Mouse (Mus musculus): ENCODE measurements around the gene Ahcyl2. TPM values are rescaled to one million over a fixed set of nuclear protein-coding genes. Genes with fewer than 3 reads are reported as not detected.
"Not testable (repeated sequence)": the region's sequence is repeated elsewhere in the genome, so short reads cannot be mapped to it uniquely, and the experiment has no call there.

The Ahcyl2 gene
- polyA plus RNA-seq, 1 experiment, result 37.2 TPM

GRCm38 (mm10) chr6:29812651-29813050, 44.8 kb downstream of the Ahcyl2 start:
- TF ChIP-seq EP300 (IDR thresholded peaks at IDR 0.05; ENCODE audit: insufficient read depth, low read depth, low read length) (no peak), POLR2A (IDR thresholded peaks at IDR 0.05; ENCODE audit: insufficient read depth, low read length) (no peak), CTCF (IDR thresholded peaks at IDR 0.05; ENCODE audit: low read depth, low read length) (no peak)
- no peaks in the 10 kb centered on the region for H3K9me3 ChIP-seq (replicated peaks; ENCODE audit: control insufficient read depth, insufficient read depth, low read length, poor library complexity, severe bottlenecking)
- no peak overlapping the region for H3K4me3 ChIP-seq (ENCODE audit: low read depth, low read length)
- no peaks in the 10 kb centered on the region for H3K36me3 ChIP-seq (ENCODE audit: control insufficient read depth, insufficient read depth, low read length, poor library complexity, severe bottlenecking)
- peaks cover 1% of the 10 kb centered on the region for H3K4me1 ChIP-seq (ENCODE audit: control insufficient read depth, insufficient read depth, low read length)
- no peak overlapping the region for H3K27ac ChIP-seq (ENCODE audit: insufficient read depth, low read length)
- H3K27me3 ChIP-seq (ENCODE audit: control insufficient read depth, insufficient read depth, low read length, poor library complexity, severe bottlenecking), result no peaks in the 10 kb centered on the region
- H3K9ac ChIP-seq (ENCODE audit: low read depth, poor library complexity, severe bottlenecking), result no peak overlapping the region

- Histone ChIP-seq H3K27ac (ENCODE audit: insufficient read depth, low read length) (no peak overlapping the region), H3K36me3 (ENCODE audit: control insufficient read depth, insufficient read depth, low read length, poor library complexity, severe bottlenecking) (no peaks in the 10 kb centered on the region), H3K4me1 (ENCODE audit: control insufficient read depth, insufficient read depth, low read length) (peaks cover 1% of the 10 kb centered on the region), H3K9ac (ENCODE audit: low read depth, poor library complexity, severe bottlenecking) (no peak overlapping the region), H3K27me3 (ENCODE audit: control insufficient read depth, insufficient read depth, low read length, poor library complexity, severe bottlenecking) (no peaks in the 10 kb centered on the region), H3K9me3 (replicated peaks; ENCODE audit: control insufficient read depth, insufficient read depth, low read length, poor library complexity, severe bottlenecking) (no peaks in the 10 kb centered on the region), H3K4me3 (ENCODE audit: low read depth, low read length) (no peak overlapping the region)
- TF ChIP-seq EP300 (IDR thresholded peaks at IDR 0.05; ENCODE audit: insufficient read depth, low read depth, low read length), result no peak
- no peak for TF ChIP-seq CTCF (IDR thresholded peaks at IDR 0.05; ENCODE audit: low read depth, low read length)
- no peak for TF ChIP-seq POLR2A (IDR thresholded peaks at IDR 0.05; ENCODE audit: insufficient read depth, low read length)
These were observed 46.8 kb downstream of the Ahcyl2 start for GRCm38 (mm10) chr6:29814616-29815015.

DNA sequence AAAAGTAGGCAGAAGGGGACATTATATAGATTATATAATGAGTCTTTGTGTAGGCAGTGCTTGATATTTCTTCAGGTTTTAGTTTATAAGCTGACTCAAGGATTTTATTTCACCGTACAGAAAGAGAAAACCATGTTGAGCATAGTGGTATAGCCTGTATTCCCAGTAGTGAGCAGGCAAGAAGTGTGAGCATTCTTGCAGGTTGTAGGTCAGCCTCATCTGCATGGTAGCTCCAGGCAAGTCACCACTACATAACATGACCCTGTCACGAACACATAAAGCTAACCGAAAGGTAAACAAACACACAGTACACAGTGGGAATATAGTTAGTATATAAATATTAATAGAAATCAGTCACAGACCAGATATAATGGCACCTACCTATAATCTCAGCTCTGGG, 47.2 kb downstream of the Ahcyl2 start:
- no peaks in the 10 kb centered on the region for H3K27me3 ChIP-seq (ENCODE audit: control insufficient read depth, insufficient read depth, low read length, poor library complexity, severe bottlenecking)
- no peak overlapping the region for H3K27ac ChIP-seq (ENCODE audit: insufficient read depth, low read length)
- TF ChIP-seq CTCF (IDR thresholded peaks at IDR 0.05; ENCODE audit: low read depth, low read length) (no peak), POLR2A (IDR thresholded peaks at IDR 0.05; ENCODE audit: insufficient read depth, low read length) (no peak), EP300 (IDR thresholded peaks at IDR 0.05; ENCODE audit: insufficient read depth, low read depth, low read length) (no peak)
- no peak overlapping the region for H3K9ac ChIP-seq (ENCODE audit: low read depth, poor library complexity, severe bottlenecking)
- no peak overlapping the region for H3K4me3 ChIP-seq (ENCODE audit: low read depth, low read length)
- H3K36me3 ChIP-seq (ENCODE audit: control insufficient read depth, insufficient read depth, low read length, poor library complexity, severe bottlenecking), result no peaks in the 10 kb centered on the region
- no peaks in the 10 kb centered on the region for H3K9me3 ChIP-seq (replicated peaks; ENCODE audit: control insufficient read depth, insufficient read depth, low read length, poor library complexity, severe bottlenecking)
- peaks cover 1% of the 10 kb centered on the region for H3K4me1 ChIP-seq (ENCODE audit: control insufficient read depth, insufficient read depth, low read length)

DNA sequence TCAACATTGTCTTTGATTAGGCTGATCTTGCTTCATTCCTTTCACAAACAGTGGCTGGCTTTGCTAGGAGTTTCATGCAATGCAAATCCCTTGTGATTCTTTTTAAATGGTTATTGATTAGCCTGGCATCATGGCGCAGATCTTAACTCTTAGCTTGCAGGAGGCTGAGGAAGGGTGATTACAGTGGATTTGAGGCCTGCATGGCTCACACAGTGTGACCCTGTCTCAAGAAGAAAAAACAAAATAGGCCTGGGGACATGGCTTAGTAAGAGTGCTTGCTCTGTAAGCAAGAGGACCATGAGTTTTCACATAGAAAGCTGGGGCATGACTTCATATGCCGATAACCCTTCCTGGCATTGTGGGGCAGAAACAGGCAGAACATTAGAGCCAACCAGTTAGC, 47.8 kb downstream of the Ahcyl2 start:
- Histone ChIP-seq H3K9me3 (replicated peaks; ENCODE audit: control insufficient read depth, insufficient read depth, low read length, poor library complexity, severe bottlenecking) (no peaks in the 10 kb centered on the region), H3K4me3 (ENCODE audit: low read depth, low read length) (no peak overlapping the region), H3K27me3 (ENCODE audit: control insufficient read depth, insufficient read depth, low read length, poor library complexity, severe bottlenecking) (no peaks in the 10 kb centered on the region), H3K9ac (ENCODE audit: low read depth, poor library complexity, severe bottlenecking) (no peak overlapping the region), H3K36me3 (ENCODE audit: control insufficient read depth, insufficient read depth, low read length, poor library complexity, severe bottlenecking) (peaks cover 3% of the 10 kb centered on the region), H3K4me1 (ENCODE audit: control insufficient read depth, insufficient read depth, low read length) (peaks cover 1% of the 10 kb centered on the region), H3K27ac (ENCODE audit: insufficient read depth, low read length) (no peak overlapping the region)
- TF ChIP-seq EP300 (IDR thresholded peaks at IDR 0.05; ENCODE audit: insufficient read depth, low read depth, low read length) (no peak), CTCF (IDR thresholded peaks at IDR 0.05; ENCODE audit: low read depth, low read length) (no peak), POLR2A (IDR thresholded peaks at IDR 0.05; ENCODE audit: insufficient read depth, low read length) (no peak)

DNA sequence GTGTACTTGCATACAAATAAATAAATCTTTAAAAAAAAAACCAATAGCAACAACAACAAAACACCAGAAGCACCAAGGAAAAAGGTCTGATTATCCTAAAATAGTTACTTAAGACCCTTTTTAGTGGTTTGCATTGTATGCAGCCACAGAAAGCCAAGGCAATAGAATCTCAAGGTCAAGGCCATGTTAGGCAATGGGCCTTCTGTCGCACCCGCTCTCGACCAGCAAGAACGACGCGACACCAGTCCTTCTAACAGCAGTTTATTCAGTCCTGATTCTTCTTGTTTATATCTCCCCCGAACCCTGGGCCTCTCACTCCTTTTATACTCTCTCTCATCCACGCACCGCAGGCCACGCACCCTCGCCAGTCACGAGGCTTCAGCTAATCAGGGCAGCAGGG, 48.6 kb downstream of the Ahcyl2 start:
- not testable (repeated sequence) for H3K36me3 ChIP-seq (ENCODE audit: control insufficient read depth, insufficient read depth, low read length, poor library complexity, severe bottlenecking); H3K9me3 ChIP-seq (replicated peaks; ENCODE audit: control insufficient read depth, insufficient read depth, low read length, poor library complexity, severe bottlenecking); H3K4me3 ChIP-seq (ENCODE audit: low read depth, low read length); H3K27me3 ChIP-seq (ENCODE audit: control insufficient read depth, insufficient read depth, low read length, poor library complexity, severe bottlenecking); H3K4me1 ChIP-seq (ENCODE audit: control insufficient read depth, insufficient read depth, low read length); H3K9ac ChIP-seq (ENCODE audit: low read depth, poor library complexity, severe bottlenecking); H3K27ac ChIP-seq (ENCODE audit: insufficient read depth, low read length)

DNA sequence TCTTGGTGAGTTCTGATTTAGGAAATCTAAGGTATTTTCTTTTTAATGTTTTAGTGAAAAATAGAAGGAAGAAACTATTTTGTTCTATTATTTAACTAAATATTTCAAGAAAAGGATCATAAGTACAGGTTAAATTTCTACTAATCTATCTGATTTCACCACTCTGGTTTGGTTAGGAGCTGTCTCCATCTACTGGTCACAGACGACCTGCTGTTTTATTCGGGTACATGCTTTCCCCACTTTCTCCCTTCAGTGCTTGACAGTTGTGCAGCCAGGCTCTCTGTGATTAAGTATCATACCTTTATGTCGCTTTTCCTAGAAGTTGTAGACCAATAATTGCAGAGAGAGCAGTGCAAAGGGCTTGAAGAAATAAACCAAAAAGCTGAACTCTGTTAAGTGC, 51.5 kb downstream of the Ahcyl2 start:
- Histone ChIP-seq H3K27ac (ENCODE audit: insufficient read depth, low read length) (no peak overlapping the region), H3K4me3 (ENCODE audit: low read depth, low read length) (no peak overlapping the region), H3K4me1 (ENCODE audit: control insufficient read depth, insufficient read depth, low read length) (peaks cover 1% of the 10 kb centered on the region), H3K9ac (ENCODE audit: low read depth, poor library complexity, severe bottlenecking) (no peak overlapping the region), H3K9me3 (replicated peaks; ENCODE audit: control insufficient read depth, insufficient read depth, low read length, poor library complexity, severe bottlenecking) (no peaks in the 10 kb centered on the region), H3K36me3 (ENCODE audit: control insufficient read depth, insufficient read depth, low read length, poor library complexity, severe bottlenecking) (peaks cover 3% of the 10 kb centered on the region), H3K27me3 (ENCODE audit: control insufficient read depth, insufficient read depth, low read length, poor library complexity, severe bottlenecking) (no peaks in the 10 kb centered on the region)
- TF ChIP-seq CTCF (IDR thresholded peaks at IDR 0.05; ENCODE audit: low read depth, low read length), result no peak
- TF ChIP-seq EP300 (IDR thresholded peaks at IDR 0.05; ENCODE audit: insufficient read depth, low read depth, low read length), result no peak
- TF ChIP-seq POLR2A (IDR thresholded peaks at IDR 0.05; ENCODE audit: insufficient read depth, low read length), result no peak

Measured in ES-Bruce4 (cell line).